Mouse (Mus musculus): ENCODE measurements around the gene Vmn2r63. TPM values are rescaled to one million over a fixed set of nuclear protein-coding genes. Genes with fewer than 3 reads are reported as not detected.

Vmn2r63 gene
- not detected in 2 replicates for polyA plus RNA-seq (2021; fragmentation: Nextera tagmentation)
- long read RNA-seq, experiment 1, result 0 reads
- long read RNA-seq, experiment 2, result 0 reads

GRCm38 (mm10) chr7:42933722-42934121 is at the start of gene Vmn2r63:
Gene Vmn2r63, minus strand, starts transcription at chr7:42933822.

GRCm38 (mm10) chr7:42866801-42867458 is 66.7 kb downstream of the Vmn2r63 start, which contains the start of gene Gm2381:
Gene Gm2381, minus strand, starts transcription at chr7:42867234.

Small RNA genes within 50 kb of the gene (microRNA-seq; reads per million reads assigned to microRNA genes)
- gene Gm23256, result not detected

Other genes starting within 250 kb of the Vmn2r63 start
- gene Zfp975, start 241.1 kb downstream of the Vmn2r63 start, polyA plus RNA-seq (2021; fragmentation: Nextera tagmentation), result 2.5 and 2.7 TPM in 2 replicates
- gene Gm17067, start 206.8 kb downstream of the Vmn2r63 start, polyA plus RNA-seq (2021; fragmentation: Nextera tagmentation), result not detected in 2 replicates
- gene Vmn2r62, start 140.3 kb downstream of the Vmn2r63 start, polyA plus RNA-seq (2021; fragmentation: Nextera tagmentation), result not detected in 2 replicates
- gene Gm2381, start 66.6 kb downstream of the Vmn2r63 start, polyA plus RNA-seq (2021; fragmentation: Nextera tagmentation), result not detected in 2 replicates
- gene Gm9268, start 84.9 kb upstream of the Vmn2r63 start, polyA plus RNA-seq (2021; fragmentation: Nextera tagmentation), result not detected in 2 replicates
- gene Zfp936, start 180.4 kb upstream of the Vmn2r63 start, polyA plus RNA-seq (2021; fragmentation: Nextera tagmentation), result not detected in 2 replicates

Data from layer of hippocampus, adult 6 months (tissue).